Mouse (Mus musculus) MEL (cell line): Measurements from ENCODE around the gene Hhipl2. TPM values are rescaled to one million over a fixed set of nuclear protein-coding genes. Genes with fewer than 3 reads are reported as not detected.

ENCODE experiments used
- DNase-seq: peaks from one replicate; pipeline ENCODE4 v3.0.0; 2011; ENCODE audit warnings: low read depth, low spot score
- H3K27ac ChIP-seq: 2 replicates; pipeline ENCODE4 v1.5.1; 2012; ENCODE audit warnings: low read depth, mild to moderate bottlenecking, control low read depth, low read length, moderate library complexity; ENCODE audit not compliant: control insufficient read depth
- H3K27me3 ChIP-seq, 2 experiments: fragments of 150-350 bp in 1 of 2; sonication (generic) in 1 of 2; 2 replicates each; pipeline ENCODE4 v1.6.1; 2012; ENCODE audit warnings: low read length in 2 of 2, mild to moderate bottlenecking in 2 of 2, improper control_type of control experiment in 1 of 2, moderate library complexity in 1 of 2; ENCODE audit not compliant: insufficient read depth in 2 of 2, control insufficient read depth in 1 of 2
- H3K36me3 ChIP-seq, 2 experiments: 2 replicates each; pipeline ENCODE4 v1.6.1; 2012 to 2014; ENCODE audit warnings: low read length in 2 of 2, improper control_type of control experiment in 1 of 2, inconsistent platforms in 1 of 2, mild to moderate bottlenecking in 1 of 2; ENCODE audit not compliant: insufficient read depth in 2 of 2, control insufficient read depth in 1 of 2
- H3K4me1 ChIP-seq, 2 experiments: fragments of 150-350 bp in 1 of 2; sonication (generic) in 1 of 2; 2 replicates each; pipeline ENCODE4 v1.6.1; 2012; ENCODE audit warnings: low read length in 2 of 2, improper control_type of control experiment in 1 of 2, mild to moderate bottlenecking in 1 of 2; ENCODE audit not compliant: insufficient read depth in 2 of 2, control insufficient read depth in 1 of 2
- H3K4me3 ChIP-seq, 2 experiments: fragments of 150-350 bp in 1 of 2; sonication (generic) in 1 of 2; 2 replicates each; pipeline ENCODE4 v1.5.1; 2012; ENCODE audit warnings: low read depth in 2 of 2, low read length in 2 of 2, mild to moderate bottlenecking in 2 of 2, moderate library complexity in 2 of 2, control low read depth in 1 of 2, improper control_type of control experiment in 1 of 2; ENCODE audit not compliant: control insufficient read depth in 1 of 2, insufficient read depth in 1 of 2
- H3K79me2 ChIP-seq: 2 replicates; pipeline ENCODE4 v1.6.1; 2012; ENCODE audit warnings: mild to moderate bottlenecking, low read length, moderate library complexity; ENCODE audit not compliant: control insufficient read depth, poor library complexity, insufficient read depth
- H3K9ac ChIP-seq: 2 replicates; pipeline ENCODE4 v1.6.1; 2012; ENCODE audit warnings: low read depth, mild to moderate bottlenecking, control low read depth, low read length, moderate library complexity; ENCODE audit not compliant: control insufficient read depth, poor library complexity, severe bottlenecking
- H3K9me3 ChIP-seq: fragments of 150-350 bp; sonication (generic); replicated peaks from 2 replicates; pipeline ENCODE4 v1.6.1; 2012; ENCODE audit warnings: mild to moderate bottlenecking, low read length, improper control_type of control experiment, moderate library complexity; ENCODE audit not compliant: insufficient read depth
- BHLHE40 ChIP-seq: IDR thresholded peaks from 2 replicates; pipeline ENCODE4 v1.6.1; 2012; ENCODE audit warnings: low read depth, mild to moderate bottlenecking, inconsistent platforms, low read length, improper control_type of control experiment, borderline replicate concordance
- CHD2 ChIP-seq: IDR thresholded peaks from 2 replicates; pipeline ENCODE4 v1.6.1; 2011; ENCODE audit warnings: low read length, improper control_type of control experiment
- CTCF ChIP-seq, 3 experiments: IDR thresholded peaks in 2 of 3; conservative IDR thresholded peaks in 1 of 3; 2 replicates each; pipeline ENCODE4 v1.5.1; 2011 to 2012; ENCODE audit warnings: low read length in 3 of 3, low read depth in 2 of 3, mild to moderate bottlenecking in 2 of 3, improper control_type of control experiment in 1 of 3, inconsistent platforms in 1 of 3, mixed read lengths in 1 of 3, moderate library complexity in 1 of 3; ENCODE audit not compliant: control insufficient read depth in 1 of 3, insufficient read depth in 1 of 3, poor library complexity in 1 of 3, severe bottlenecking in 1 of 3
- E2F4 ChIP-seq: IDR thresholded peaks from 2 replicates; pipeline ENCODE4 v1.6.1; 2011; ENCODE audit warnings: low read depth, low read length, improper control_type of control experiment, borderline replicate concordance
- ELF1 ChIP-seq: IDR thresholded peaks from 2 replicates; pipeline ENCODE4 v1.6.1; 2014; ENCODE audit warnings: low read depth, mild to moderate bottlenecking, inconsistent platforms, low read length, improper control_type of control experiment, moderate library complexity
- EP300 ChIP-seq, 2 experiments: IDR thresholded peaks; 2 replicates each; pipeline ENCODE4 v1.6.1; 2011; ENCODE audit warnings: improper control_type of control experiment in 2 of 2, low read length in 2 of 2, low read depth in 1 of 2, mild to moderate bottlenecking in 1 of 2
- GATA1 ChIP-seq: IDR thresholded peaks from 2 replicates; pipeline ENCODE4 v1.6.1; 2011; ENCODE audit warnings: low read depth, low read length, improper control_type of control experiment
- JUND ChIP-seq: IDR thresholded peaks from 2 replicates; pipeline ENCODE4 v1.6.1; 2011; ENCODE audit warnings: low read depth, mild to moderate bottlenecking, improper control_type of control experiment, low read length
- KAT2A ChIP-seq: conservative IDR thresholded peaks from 2 replicates; pipeline ENCODE4 v1.6.1; 2012; ENCODE audit warnings: low read depth, low read length, improper control_type of control experiment, inconsistent platforms
- MAFK ChIP-seq: IDR thresholded peaks from 2 replicates; pipeline ENCODE4 v1.6.1; 2011; ENCODE audit warnings: low read depth, mild to moderate bottlenecking, low read length, improper control_type of control experiment, borderline replicate concordance
- MAX ChIP-seq: IDR thresholded peaks from 2 replicates; pipeline ENCODE4 v1.6.1; 2011; ENCODE audit warnings: low read length, improper control_type of control experiment
- MAZ ChIP-seq: IDR thresholded peaks from 2 replicates; pipeline ENCODE4 v1.6.1; 2012; ENCODE audit warnings: low read depth, mild to moderate bottlenecking, inconsistent platforms, low read length, improper control_type of control experiment
- MYB ChIP-seq: IDR thresholded peaks from 2 replicates; pipeline ENCODE4 v1.6.1; 2011; ENCODE audit warnings: mild to moderate bottlenecking, low read depth, low read length, improper control_type of control experiment
- MYC ChIP-seq: IDR thresholded peaks from 2 replicates; pipeline ENCODE4 v1.6.1; 2011; ENCODE audit warnings: low read depth, mild to moderate bottlenecking, low read length, improper control_type of control experiment, moderate library complexity
- POLR2A ChIP-seq, 2 experiments: IDR thresholded peaks; 2 replicates each; pipeline ENCODE4 v1.6.1; 2011 to 2012; ENCODE audit warnings: low read length in 2 of 2, mild to moderate bottlenecking in 2 of 2, control low read depth in 1 of 2, improper control_type of control experiment in 1 of 2, low read depth in 1 of 2, moderate library complexity in 1 of 2; ENCODE audit not compliant: control insufficient read depth in 1 of 2, insufficient read depth in 1 of 2, poor library complexity in 1 of 2
- RAD21 ChIP-seq: IDR thresholded peaks from 2 replicates; pipeline ENCODE4 v1.6.1; 2011; ENCODE audit warnings: mild to moderate bottlenecking, low read depth, low read length, improper control_type of control experiment
- RCOR1 ChIP-seq: IDR thresholded peaks from 2 replicates; pipeline ENCODE4 v1.6.1; 2012; ENCODE audit warnings: low read depth, mild to moderate bottlenecking, inconsistent platforms, low read length, improper control_type of control experiment
- SIN3A ChIP-seq: IDR thresholded peaks from 2 replicates; pipeline ENCODE4 v1.6.1; 2012; ENCODE audit warnings: low read length, improper control_type of control experiment, inconsistent platforms
- TAL1 ChIP-seq: IDR thresholded peaks from 2 replicates; pipeline ENCODE4 v1.6.1; 2012; ENCODE audit warnings: mild to moderate bottlenecking, inconsistent platforms, low read length, moderate library complexity, mixed read lengths
- TBP ChIP-seq: IDR thresholded peaks from 2 replicates; pipeline ENCODE4 v1.8.0; 2011; ENCODE audit warnings: low read depth, low read length, improper control_type of control experiment
- ZKSCAN1 ChIP-seq: IDR thresholded peaks from 2 replicates; pipeline ENCODE4 v1.6.1; 2012; ENCODE audit warnings: low read depth, mild to moderate bottlenecking, inconsistent platforms, low read length, improper control_type of control experiment, moderate library complexity
- ZMIZ1 ChIP-seq: IDR thresholded peaks from 2 replicates; pipeline ENCODE4 v1.6.1; 2012; ENCODE audit warnings: low read depth, mild to moderate bottlenecking, inconsistent platforms, low read length, improper control_type of control experiment, moderate library complexity
- ZNF384 ChIP-seq: IDR thresholded peaks from 2 replicates; pipeline ENCODE4 v1.6.1; 2012; ENCODE audit warnings: low read depth, mild to moderate bottlenecking, inconsistent platforms, low read length, improper control_type of control experiment
- polyA plus RNA-seq, 2 experiments: library from polyadenylated mRNA; stranded (reverse) in 1 of 2; unstranded in 1 of 2; fragments of >175 nt in 1 of 2; fragments of >200 nt in 1 of 2; gene quantifications; 2 replicates each; pipeline versions ENCODE4 v1.2.1 to v1.2.4; 2012; ENCODE audit warnings: low replicate concordance in 2 of 2, low read depth in 1 of 2; ENCODE audit not compliant: insufficient read length in 2 of 2, insufficient read depth in 1 of 2, missing spikeins in 1 of 2
- total RNA-seq: library from RNA; depleted of rRNA; stranded (reverse); fragments of 300-350 nt; gene quantifications from 2 replicates; pipeline ENCODE4 v1.2.3, GENCODE M21; 2012; rRNA removed

Hhipl2 gene
- 0.08 TPM in 1 of 2 replicates, not detected in the other for total RNA-seq
- under 1 TPM in 1 of 2 experiments, not detected in 1; 0.63 TPM for polyA plus RNA-seq

DNA sequence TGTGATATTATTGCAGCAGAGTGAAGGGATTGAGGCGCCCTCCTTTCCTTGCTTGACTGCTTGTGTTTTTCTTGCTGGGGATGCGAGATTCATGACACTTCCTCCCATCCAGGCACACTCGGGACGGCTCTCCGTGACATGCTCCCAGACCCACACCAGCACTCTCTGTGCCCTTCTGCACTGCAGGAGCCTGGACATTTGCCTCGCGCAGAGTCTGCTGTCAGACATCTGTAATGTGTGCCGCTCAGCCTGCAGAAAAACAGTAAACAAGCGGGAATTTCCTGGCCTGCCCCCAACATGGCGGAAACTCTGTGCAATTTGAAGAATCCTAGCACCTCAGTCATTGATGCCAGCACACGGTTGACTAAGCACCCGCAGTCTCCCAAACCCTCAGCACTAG, at the start of gene Hhipl2:
Gene Hhipl2, plus strand, starts transcription at position 343 of the 400 bp plus-strand sequence.
- H3K36me3 ChIP-seq = no peaks in the 10 kb centered on the region
- no peaks in the 10 kb centered on the region for H3K9me3 ChIP-seq
- no peak within 1 kb of the TSS for H3K27ac ChIP-seq
- no peak within 1 kb of the TSS for H3K4me3 ChIP-seq
- TF ChIP-seq TBP (no peak), ELF1 (no peak), CHD2 (no peak), ZKSCAN1 (no peak), RAD21 (no peak), SIN3A (no peak)
- no peaks in the 10 kb centered on the region for H3K27me3 ChIP-seq
- H3K4me1 ChIP-seq = no peaks in the 10 kb centered on the region
- no peaks in the 10 kb centered on the region for H3K79me2 ChIP-seq
- H3K9ac ChIP-seq = no peak within 1 kb of the TSS
- DNase-seq = no peak

DNA sequence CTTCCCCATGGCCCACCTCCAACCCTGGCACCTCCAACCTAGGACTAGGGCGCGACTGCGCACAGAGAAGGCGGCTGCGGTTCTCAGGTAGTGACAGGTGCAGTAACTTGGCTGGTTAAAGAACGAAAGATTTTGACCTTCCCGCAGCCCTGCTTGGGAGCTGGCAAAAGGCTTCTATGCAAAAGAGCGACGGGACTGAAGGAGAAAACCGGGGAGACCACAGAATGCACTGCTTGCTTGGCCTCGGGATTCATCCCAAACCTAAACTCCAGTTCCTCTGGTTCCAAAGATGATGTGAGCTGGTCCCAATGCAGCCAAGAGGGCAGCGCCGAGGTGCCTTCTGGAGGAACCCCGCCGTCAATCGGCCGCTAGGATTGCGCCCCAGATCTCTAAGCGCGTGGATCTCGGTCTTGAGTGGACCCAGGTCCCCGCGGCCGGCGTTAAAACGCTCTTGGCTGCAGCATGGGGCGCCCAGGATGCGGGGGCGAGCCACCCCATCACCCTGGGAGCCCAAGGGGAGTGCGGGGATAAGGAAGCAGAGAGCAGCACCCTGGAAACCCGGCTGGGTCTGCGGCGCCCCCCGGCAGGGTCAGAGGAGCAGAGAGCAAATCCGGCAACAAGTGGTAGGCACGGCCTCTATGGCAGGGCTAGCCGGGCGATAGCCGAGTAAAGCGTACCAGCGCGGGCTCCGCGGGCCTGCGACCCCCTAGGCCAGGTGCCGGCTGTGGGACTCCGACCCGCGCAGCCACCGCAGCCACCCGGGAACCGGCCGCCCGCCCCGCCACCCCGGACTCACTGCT, 49.2 kb upstream of the Hhipl2 start:
- no peak for TF ChIP-seq MAFK
- TF ChIP-seq ZNF384 = no peak
- no peak for TF ChIP-seq KAT2A
- no peak for TF ChIP-seq MAX
- no peak for TF ChIP-seq ZMIZ1
- TF ChIP-seq BHLHE40 = no peak
- no peak for TF ChIP-seq GATA1
- no peak for TF ChIP-seq RCOR1
- no peak for TF ChIP-seq EP300 (IDR thresholded peaks at IDR 0.05; ENCODE audit: low read depth in 1 of 2, low read length in 2 of 2)
- no peak for TF ChIP-seq JUND
- no peak for TF ChIP-seq ZKSCAN1
- TF ChIP-seq MYC = no peak
- TF ChIP-seq TAL1 = no peak
- no peak for TF ChIP-seq CHD2
- TF ChIP-seq MYB = no peak
- TF ChIP-seq E2F4 = no peak
- TF ChIP-seq CTCF (IDR thresholded peaks at IDR 0.05 in 2 of 3, conservative IDR thresholded peaks at IDR 0.05 in 1 of 3; ENCODE audit: control insufficient read depth in 1 of 3, insufficient read depth in 1 of 3, low read depth in 2 of 3, low read length in 3 of 3, poor library complexity in 1 of 3, severe bottlenecking in 1 of 3) = no peak
- TF ChIP-seq POLR2A (IDR thresholded peaks at IDR 0.05; ENCODE audit: control insufficient read depth in 1 of 2, insufficient read depth in 1 of 2, low read depth in 1 of 2, low read length in 2 of 2, poor library complexity in 1 of 2) = no peak
- no peak for TF ChIP-seq MAZ
- no peak overlapping the region for H3K27ac ChIP-seq
- peaks cover 0 to 13% of the 10 kb centered on the region in 2 experiments; a peak in 2 of 4 replicates for H3K4me1 ChIP-seq
- H3K9ac ChIP-seq = peak overlapping the region; percentile 89
- H3K79me2 ChIP-seq = peaks cover 4% of the 10 kb centered on the region; the same call in 1 of the 2 replicates
- DNase-seq = no peak
- no peaks in the 10 kb centered on the region for H3K9me3 ChIP-seq
- H3K27me3 ChIP-seq = no peaks in the 10 kb centered on the region
- H3K36me3 ChIP-seq = peaks cover 0 to 4% of the 10 kb centered on the region in 2 experiments; a peak in 2 of 4 replicates
- peak overlapping the region; percentile 79 to 94 for H3K4me3 ChIP-seq
